Mouse (Mus musculus) T-helper 17 cell (primary cell): ENCODE data around the gene Tek.

Source experiments
- in situ Hi-C, 2 experiments: fragments of 300-600 bp; cut with MboI, MseI; formaldehyde crosslinking; loops; 1 replicate in 1 of 2; 2 replicates in 1 of 2; pipeline ENCODE4 v1.15.1; 2025; ENCODE audit warnings: high pct_unique_total_duplicates in 2 of 2

The Tek gene

GRCm38 (mm10) chr4:94803187-94803586, 64.1 kb downstream of the Tek start:
- in situ Hi-C loops = no loop called here

GRCm38 (mm10) chr4:94810616-94811015, 71.5 kb downstream of the Tek start:
- in situ Hi-C loops = no loop called here

- in situ Hi-C loops = no loop called here
Observed at GRCm38 (mm10) chr4:94826891-94827290, 87.8 kb downstream of the Tek start.

- in situ Hi-C loops = no loop called here
Observed at GRCm38 (mm10) chr4:94827429-94827828, 88.3 kb downstream of the Tek start.

GRCm38 (mm10) chr4:94829924-94830386, 90.9 kb downstream of the Tek start:
- in situ Hi-C loops = no loop called here

- in situ Hi-C loops = no loop called here
Observed at GRCm38 (mm10) chr4:94837061-94837460, 98.0 kb downstream of the Tek start.

- in situ Hi-C loops = no loop called here
Observed at GRCm38 (mm10) chr4:94853301-94853700, 114.2 kb downstream of the Tek start.

- in situ Hi-C loops = no loop called here
Observed at GRCm38 (mm10) chr4:94854270-94854669, 115.2 kb downstream of the Tek start.

- in situ Hi-C loops = no loop called here
Observed at GRCm38 (mm10) chr4:94855201-94855600, 116.1 kb downstream of the Tek start.

- in situ Hi-C loops = loop anchor here in 1 of 2 experiments (25.0 kb wide), 1 partner anchor 238 kb away; the partner anchor contains the start of gene Lrrc19
Observed at GRCm38 (mm10) chr4:94900744-94901143, 161.7 kb downstream of the Tek start.

GRCm38 (mm10) chr4:94901780-94902179, 162.7 kb downstream of the Tek start:
- in situ Hi-C loops = loop anchor here in 1 of 2 experiments (25.0 kb wide), 1 partner anchor 239 kb away; the partner anchor contains the start of gene Lrrc19
